Mouse (Mus musculus): Measurements from ENCODE around the gene Ttc37. TPM values are rescaled to one million over a fixed set of nuclear protein-coding genes. Genes with fewer than 3 reads are reported as not detected.

Gene Ttc37
- polyA plus RNA-seq, 1 experiment from 2014 or later = 15.7 TPM

DNA sequence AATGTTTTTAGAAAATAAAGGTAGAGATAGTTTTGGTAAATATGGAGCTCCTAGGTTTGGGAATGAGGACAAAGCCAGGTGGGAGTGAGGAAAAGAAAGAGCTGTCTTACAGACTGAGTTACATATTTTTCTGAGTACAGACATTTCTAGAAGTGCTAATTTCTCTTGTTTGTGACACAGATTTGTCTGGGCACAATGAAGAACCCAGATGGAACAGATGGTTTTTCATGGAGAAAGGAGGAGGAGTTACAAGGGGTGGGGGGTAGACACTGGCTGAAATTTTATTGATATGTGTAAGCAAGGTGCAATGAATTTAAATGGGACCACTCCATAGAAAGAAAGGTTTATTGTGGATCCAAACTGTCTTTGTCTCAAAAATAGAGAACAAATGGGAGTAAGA lies 96.4 kb downstream of the Ttc37 start:
- Histone ChIP-seq H3K4me1 (replicated peaks; ENCODE audit: control insufficient read depth, insufficient read depth, low read length) (no peaks in the 10 kb centered on the region), H3K4me2 (replicated peaks) (no peak overlapping the region), H3K27me3 (ENCODE audit: control insufficient read depth, insufficient read depth, low read length) (no peaks in the 10 kb centered on the region), H3K36me3 (replicated peaks; ENCODE audit: control insufficient read depth, insufficient read depth) (peaks cover 25% of the 10 kb centered on the region), H3K4me3 (replicated peaks; ENCODE audit: low read length) (no peak overlapping the region), H3K27ac (no peak overlapping the region), H3K9me3 (ENCODE audit: control insufficient read depth, low read length) (no peaks in the 10 kb centered on the region), H3K9ac (no peak overlapping the region)
- DNase-seq (ENCODE audit: low spot score) (no peak), ATAC-seq (ENCODE audit: low FRiP score) (no peak)

DNA sequence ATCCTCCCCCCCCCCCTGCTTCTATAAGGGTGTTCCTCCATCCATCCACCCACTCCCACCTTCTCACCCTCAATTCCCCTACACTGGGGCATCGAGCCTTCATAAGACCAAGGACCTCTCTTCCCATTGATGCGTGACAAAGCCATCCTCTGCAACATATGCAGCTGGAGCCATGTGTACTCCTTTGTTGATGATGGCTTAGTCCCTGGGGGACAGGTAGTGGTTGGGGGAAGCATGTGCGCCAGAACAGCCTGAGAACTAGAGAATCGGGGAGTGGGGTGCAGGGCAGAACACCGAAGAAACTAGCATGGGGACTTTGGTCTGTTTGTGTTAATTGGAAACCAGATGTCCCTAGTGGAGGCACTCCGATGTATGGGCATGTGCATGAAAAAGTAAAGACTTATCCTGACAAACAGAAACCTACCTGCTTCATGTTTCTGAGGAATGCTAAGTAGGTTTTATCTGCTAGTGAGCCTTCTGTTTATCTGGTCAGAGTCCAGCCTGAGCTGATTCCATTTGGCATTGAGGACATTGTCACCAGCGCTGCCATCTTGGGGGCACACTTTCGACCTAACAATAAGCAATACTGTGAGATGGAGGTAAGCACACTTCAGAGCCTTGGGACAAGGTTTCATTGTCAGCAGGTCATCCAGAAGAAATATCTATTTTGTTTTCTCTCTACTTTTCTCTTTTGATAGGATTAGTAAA lies 97.1 kb downstream of the Ttc37 start:
- Histone ChIP-seq H3K27ac (no peak overlapping the region), H3K36me3 (replicated peaks; ENCODE audit: control insufficient read depth, insufficient read depth) (peaks cover 18% of the 10 kb centered on the region), H3K9ac (no peak overlapping the region), H3K9me3 (ENCODE audit: control insufficient read depth, low read length) (no peaks in the 10 kb centered on the region), H3K4me3 (replicated peaks; ENCODE audit: low read length) (no peak overlapping the region), H3K4me2 (replicated peaks) (no peak overlapping the region), H3K27me3 (ENCODE audit: control insufficient read depth, insufficient read depth, low read length) (no peaks in the 10 kb centered on the region), H3K4me1 (replicated peaks; ENCODE audit: control insufficient read depth, insufficient read depth, low read length) (no peaks in the 10 kb centered on the region)
- no peak; the same call in 1 of the 2 replicates for ATAC-seq (ENCODE audit: low FRiP score)
- no peak for DNase-seq (ENCODE audit: low spot score)
- 86% methylated on average over 8 of the region's 8 CpGs for WGBS

DNA sequence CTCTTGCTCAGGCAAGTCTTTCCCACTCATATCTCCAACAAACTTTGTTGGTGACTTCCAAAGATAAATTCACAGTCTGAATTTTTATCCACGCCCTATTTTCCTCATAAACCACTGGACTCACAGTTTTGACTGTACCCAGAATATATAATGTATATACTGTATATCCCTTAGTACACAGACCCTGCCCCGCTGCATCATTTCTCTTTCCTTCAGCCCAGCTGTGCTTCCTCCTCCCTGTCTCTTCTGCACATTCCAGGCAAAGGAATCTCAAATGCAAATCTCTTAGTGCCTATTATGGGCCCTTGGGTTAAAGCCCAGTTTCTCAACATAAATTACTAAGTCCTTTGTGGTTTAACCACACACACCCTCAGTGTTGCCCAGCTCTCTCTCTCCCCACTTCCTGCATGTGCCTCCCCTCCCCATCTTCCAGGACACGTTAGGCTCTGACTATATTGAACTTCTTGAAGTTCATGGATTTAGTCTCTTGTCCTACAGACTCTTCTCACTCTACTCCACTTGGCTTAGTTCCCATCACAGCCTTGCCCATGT lies 98.8 kb downstream of the Ttc37 start:
- DNase-seq (ENCODE audit: low spot score) = no peak
- WGBS = 88% methylated on average over 3 of the region's 3 CpGs

DNA sequence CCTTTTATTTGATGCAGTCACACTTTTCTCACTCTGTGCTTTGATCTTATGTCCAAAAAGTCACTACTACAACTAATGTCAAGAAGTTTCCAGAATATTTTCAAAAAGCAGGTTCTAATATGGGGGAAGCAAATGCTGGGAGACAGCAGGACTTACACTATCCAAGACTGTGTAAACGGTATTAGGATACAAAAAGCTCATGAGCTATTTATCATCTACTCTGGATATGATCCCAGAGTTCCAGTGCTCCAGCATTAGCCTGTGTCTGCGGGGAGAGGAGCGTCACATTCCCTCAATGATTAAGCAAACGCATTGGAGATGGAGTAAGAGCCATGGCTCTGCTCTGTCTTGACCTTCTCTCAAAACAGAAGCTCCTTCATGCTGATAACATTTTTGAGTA lies 101.4 kb downstream of the Ttc37 start:
- no peak for DNase-seq (ENCODE audit: low spot score)
- H3K9ac ChIP-seq = no peak overlapping the region
- no peaks in the 10 kb centered on the region for H3K9me3 ChIP-seq (ENCODE audit: control insufficient read depth, low read length)
- no peak overlapping the region for H3K27ac ChIP-seq
- ATAC-seq (ENCODE audit: low FRiP score) = no peak
- no peak overlapping the region for H3K4me2 ChIP-seq (replicated peaks)
- H3K4me1 ChIP-seq (replicated peaks; ENCODE audit: control insufficient read depth, insufficient read depth, low read length) = no peaks in the 10 kb centered on the region
- H3K4me3 ChIP-seq (replicated peaks; ENCODE audit: low read length) = no peak overlapping the region
- H3K36me3 ChIP-seq (replicated peaks; ENCODE audit: control insufficient read depth, insufficient read depth) = no peaks in the 10 kb centered on the region
- WGBS = 95% methylated on average over 4 of the region's 4 CpGs
- no peaks in the 10 kb centered on the region for H3K27me3 ChIP-seq (ENCODE audit: control insufficient read depth, insufficient read depth, low read length)

More for the DNA sequence above, 98.8 kb downstream of the Ttc37 start:
- no peak overlapping the region for H3K27ac ChIP-seq
- no peak overlapping the region for H3K4me3 ChIP-seq (replicated peaks; ENCODE audit: low read length)
- ATAC-seq (ENCODE audit: low FRiP score) = no peak
- H3K9me3 ChIP-seq (ENCODE audit: control insufficient read depth, low read length) = no peaks in the 10 kb centered on the region
- no peak overlapping the region for H3K4me2 ChIP-seq (replicated peaks)
- H3K9ac ChIP-seq = no peak overlapping the region
- no peaks in the 10 kb centered on the region for H3K4me1 ChIP-seq (replicated peaks; ENCODE audit: control insufficient read depth, insufficient read depth, low read length)
- peaks cover 2% of the 10 kb centered on the region; the same call in 1 of the 2 replicates for H3K36me3 ChIP-seq (replicated peaks; ENCODE audit: control insufficient read depth, insufficient read depth)
- no peaks in the 10 kb centered on the region for H3K27me3 ChIP-seq (ENCODE audit: control insufficient read depth, insufficient read depth, low read length)

DNA sequence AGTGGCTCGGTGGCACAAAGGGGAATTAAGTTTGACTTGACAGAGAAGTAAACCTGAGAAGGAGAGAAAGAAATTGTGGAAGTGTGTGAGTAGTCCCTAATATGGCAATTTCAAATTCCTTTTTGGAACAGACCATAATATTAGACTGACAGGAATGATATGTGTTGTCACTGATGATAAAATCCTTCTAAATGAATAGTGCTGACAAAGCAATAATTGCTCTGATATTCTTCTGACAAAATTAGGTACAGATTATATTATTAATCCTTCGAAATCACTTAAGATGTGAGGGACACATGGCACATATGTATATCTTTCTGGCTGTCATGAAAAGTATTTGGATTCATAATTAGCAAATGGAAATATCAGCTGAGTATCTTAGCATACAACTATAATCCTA lies 116.4 kb downstream of the Ttc37 start:
- Histone ChIP-seq H3K4me1 (replicated peaks; ENCODE audit: control insufficient read depth, insufficient read depth, low read length) (no peaks in the 10 kb centered on the region), H3K9ac (no peak overlapping the region), H3K36me3 (replicated peaks; ENCODE audit: control insufficient read depth, insufficient read depth) (no peaks in the 10 kb centered on the region), H3K27me3 (ENCODE audit: control insufficient read depth, insufficient read depth, low read length) (no peaks in the 10 kb centered on the region), H3K4me3 (replicated peaks; ENCODE audit: low read length) (no peak overlapping the region), H3K9me3 (ENCODE audit: control insufficient read depth, low read length) (no peaks in the 10 kb centered on the region), H3K4me2 (replicated peaks) (no peak overlapping the region), H3K27ac (no peak overlapping the region)
- WGBS = 88% methylated on average over 2 of the region's 2 CpGs
- no peak for DNase-seq (ENCODE audit: low spot score)
- no peak for ATAC-seq (ENCODE audit: low FRiP score)

DNA sequence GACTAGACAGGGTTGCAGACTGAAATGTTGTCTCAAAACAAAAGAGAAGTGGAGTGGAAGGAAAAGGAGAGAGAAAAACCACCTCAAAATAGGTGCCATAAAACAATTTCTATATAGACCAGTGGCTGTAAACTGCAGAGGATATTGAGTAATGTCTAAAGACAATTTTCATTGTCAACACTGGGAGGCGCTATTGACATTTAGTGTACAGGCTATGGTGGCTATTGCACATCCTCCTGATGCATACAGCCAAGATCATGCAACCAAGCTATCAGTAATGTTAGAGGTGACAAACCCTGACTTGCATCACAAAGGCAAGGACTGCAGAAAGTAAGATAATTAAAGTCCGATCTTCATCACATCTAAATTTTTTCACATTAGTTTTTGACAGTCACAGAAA lies 116.9 kb downstream of the Ttc37 start:
- Histone ChIP-seq H3K4me2 (replicated peaks) (no peak overlapping the region), H3K4me3 (replicated peaks; ENCODE audit: low read length) (no peak overlapping the region), H3K27ac (no peak overlapping the region), H3K27me3 (ENCODE audit: control insufficient read depth, insufficient read depth, low read length) (no peaks in the 10 kb centered on the region), H3K9me3 (ENCODE audit: control insufficient read depth, low read length) (no peaks in the 10 kb centered on the region), H3K36me3 (replicated peaks; ENCODE audit: control insufficient read depth, insufficient read depth) (no peaks in the 10 kb centered on the region), H3K9ac (no peak overlapping the region), H3K4me1 (replicated peaks; ENCODE audit: control insufficient read depth, insufficient read depth, low read length) (no peaks in the 10 kb centered on the region)
- ATAC-seq (ENCODE audit: low FRiP score) (no peak), DNase-seq (ENCODE audit: low spot score) (peak; percentile 45)
- 52% methylated on average over 2 of the region's 2 CpGs for WGBS

Other genes starting within 250 kb of the Ttc37 start
- gene Rhobtb3, start 154.8 kb upstream of the Ttc37 start, polyA plus RNA-seq (2014; fragmentation: Nextera tagmentation; extraction: Ambion mirVana) = 27.9 and 31.6 TPM in 2 replicates
- gene Spata9, start 131.6 kb upstream of the Ttc37 start, polyA plus RNA-seq (2014; fragmentation: Nextera tagmentation; extraction: Ambion mirVana) = 2.3 and 3.4 TPM in 2 replicates
- 18.7 and 21.2 TPM in 2 replicates for gene Rfesd, start 80.0 kb upstream of the Ttc37 start, polyA plus RNA-seq (2014; fragmentation: Nextera tagmentation; extraction: Ambion mirVana)
- gene Gpr150, start 41.7 kb upstream of the Ttc37 start, polyA plus RNA-seq (2014; fragmentation: Nextera tagmentation; extraction: Ambion mirVana) = 2.9 and 3.0 TPM in 2 replicates
- gene Arsk, start 74 bp upstream of the Ttc37 start, polyA plus RNA-seq (2014; fragmentation: Nextera tagmentation; extraction: Ambion mirVana) = 4.1 and 4.9 TPM in 2 replicates
- 1.2 and 2.5 TPM in 2 replicates for gene Fam81b, start 206.3 kb downstream of the Ttc37 start, polyA plus RNA-seq (2014; fragmentation: Nextera tagmentation; extraction: Ambion mirVana)

Data from hindbrain, embryonic 14.5 days (tissue).